Mouse (Mus musculus) liver, adult 2 months (tissue): ENCODE measurements at regions not wholly inside any gene's neighbourhood (a gene's known extent, or its start where the extent isn't known, plus 50 kb on each side); places are given as distances from the start of the nearest gene placed in this dataset.

ENCODE experiments used
- DNase-seq: peaks from one replicate; pipeline ENCODE4 v3.0.0-alpha.2; 2011; ENCODE audit warnings: low read depth, low spot score; ENCODE audit errors: extremely low read depth
- H3K27ac ChIP-seq: fragments of 200-500 bp; replicated peaks from 2 replicates; pipeline ENCODE4 v1.5.1; 2012; ENCODE audit warnings: low read depth, mild to moderate bottlenecking, control low read depth, inconsistent platforms, low read length; ENCODE audit not compliant: insufficient read depth
- H3K27me3 ChIP-seq: fragments of 200-500 bp; 2 replicates; pipeline ENCODE4 v1.6.1; 2012; ENCODE audit warnings: mild to moderate bottlenecking, moderate library complexity, low read length, inconsistent platforms; ENCODE audit not compliant: control insufficient read depth, insufficient read depth
- H3K36me3 ChIP-seq: fragments of 200-500 bp; 2 replicates; pipeline ENCODE4 v1.6.1; 2012; ENCODE audit warnings: low read length, inconsistent platforms; ENCODE audit not compliant: control insufficient read depth, insufficient read depth
- H3K4me1 ChIP-seq: fragments of 200-500 bp; 2 replicates; pipeline ENCODE4 v1.6.1; 2011; ENCODE audit warnings: low read length; ENCODE audit not compliant: control insufficient read depth, insufficient read depth
- H3K4me3 ChIP-seq: fragments of 200-500 bp; 2 replicates; pipeline ENCODE4 v1.5.1; 2011; ENCODE audit warnings: low read depth, mild to moderate bottlenecking, control low read depth, low read length, moderate library complexity; ENCODE audit not compliant: insufficient read depth
- H3K79me2 ChIP-seq: fragments of 200-500 bp; 2 replicates; pipeline ENCODE4 v1.6.1; 2012; ENCODE audit warnings: inconsistent platforms, mild to moderate bottlenecking, low read length, moderate library complexity; ENCODE audit not compliant: control insufficient read depth, insufficient read depth
- H3K9ac ChIP-seq: fragments of 200-500 bp; 2 replicates; pipeline ENCODE4 v1.6.1; 2012; ENCODE audit warnings: low read depth, mild to moderate bottlenecking, control low read depth, inconsistent platforms, low read length
- CTCF ChIP-seq: fragments of 200-500 bp; IDR thresholded peaks from 2 replicates; pipeline ENCODE4 v1.5.1; 2011; ENCODE audit warnings: low read depth, low read length, control low read depth
- POLR2A ChIP-seq: fragments of 200-500 bp; IDR thresholded peaks from 2 replicates; pipeline ENCODE4 v1.6.1; 2011; ENCODE audit warnings: low read length, control low read depth; ENCODE audit not compliant: insufficient read depth; ENCODE audit errors: extremely low read depth
- WGBS: fragments of 180-500 bp; shearing (Covaris S2); methylation state at CpG from one replicate; pipeline ENCODE4 v1.1.7; 2018; 5-methylcytosine and 5-hydroxymethylcytosine counted together

GRCm38 (mm10) chr10:66931505-66931904 is 164.4 kb upstream of the Jmjd1c start:
- DNase-seq: no peak

GRCm38 (mm10) chr10:66932544-66932943 is 163.4 kb upstream of the Jmjd1c start:
- Histone ChIP-seq H3K4me3 (no peak overlapping the region), H3K79me2 (no peaks in the 10 kb centered on the region), H3K27me3 (no peaks in the 10 kb centered on the region), H3K4me1 (peaks cover 9% of the 10 kb centered on the region), H3K36me3 (no peaks in the 10 kb centered on the region), H3K9ac (no peak overlapping the region), H3K27ac (no peak overlapping the region)
- DNase-seq: no peak
- 84% methylated on average over 6 of the region's 6 CpGs for WGBS
- TF ChIP-seq POLR2A: no peak
- TF ChIP-seq CTCF: no peak

More at GRCm38 (mm10) chr10:66931505-66931904, 164.4 kb upstream of the Jmjd1c start:
- TF ChIP-seq CTCF (no peak), POLR2A (no peak)
- WGBS: 78% methylated on average over 7 of the region's 7 CpGs
- H3K4me1 ChIP-seq: peaks cover 9% of the 10 kb centered on the region
- no peak overlapping the region for H3K4me3 ChIP-seq
- no peaks in the 10 kb centered on the region for H3K27me3 ChIP-seq
- no peak overlapping the region for H3K27ac ChIP-seq
- H3K9ac ChIP-seq: no peak overlapping the region
- H3K79me2 ChIP-seq: no peaks in the 10 kb centered on the region
- H3K36me3 ChIP-seq: no peaks in the 10 kb centered on the region

- DNase-seq: no peak
- TF ChIP-seq POLR2A (no peak), CTCF (no peak)
- Histone ChIP-seq H3K36me3 (no peaks in the 10 kb centered on the region), H3K4me3 (no peak overlapping the region), H3K27ac (no peak overlapping the region), H3K4me1 (peaks cover 5% of the 10 kb centered on the region; the same call in 1 of the 2 replicates), H3K27me3 (no peaks in the 10 kb centered on the region), H3K79me2 (no peaks in the 10 kb centered on the region), H3K9ac (no peak overlapping the region)
- 26% methylated on average over 7 of the region's 7 CpGs for WGBS
These were observed 162.2 kb upstream of the Jmjd1c start for GRCm38 (mm10) chr10:66933689-66934088.

GRCm38 (mm10) chr10:66935731-66936130 is 160.2 kb upstream of the Jmjd1c start:
- H3K27ac ChIP-seq: no peak overlapping the region
- H3K79me2 ChIP-seq: no peaks in the 10 kb centered on the region
- H3K4me1 ChIP-seq: peaks cover 2% of the 10 kb centered on the region; the same call in 1 of the 2 replicates
- TF ChIP-seq CTCF: no peak
- no peak for TF ChIP-seq POLR2A
- no peaks in the 10 kb centered on the region for H3K27me3 ChIP-seq
- WGBS: 86% methylated on average over 6 of the region's 6 CpGs
- H3K4me3 ChIP-seq: no peak overlapping the region
- H3K36me3 ChIP-seq: no peaks in the 10 kb centered on the region
- DNase-seq: no peak
- no peak overlapping the region for H3K9ac ChIP-seq

GRCm38 (mm10) chr10:66937116-66937515 is 158.8 kb upstream of the Jmjd1c start:
- TF ChIP-seq POLR2A (no peak), CTCF (no peak)
- no peak overlapping the region for H3K9ac ChIP-seq
- no peak overlapping the region for H3K4me3 ChIP-seq
- DNase-seq: no peak
- H3K27me3 ChIP-seq: no peaks in the 10 kb centered on the region
- H3K27ac ChIP-seq: no peak overlapping the region
- H3K79me2 ChIP-seq: no peaks in the 10 kb centered on the region
- no peaks in the 10 kb centered on the region for H3K36me3 ChIP-seq
- WGBS: 87% methylated on average over 13 of the region's 13 CpGs
- peaks cover 2% of the 10 kb centered on the region; the same call in 1 of the 2 replicates for H3K4me1 ChIP-seq

- no peaks in the 10 kb centered on the region for H3K36me3 ChIP-seq
- H3K4me1 ChIP-seq: no peaks in the 10 kb centered on the region
- DNase-seq: no peak
- no peak overlapping the region for H3K27ac ChIP-seq
- no peak overlapping the region for H3K4me3 ChIP-seq
- no peak overlapping the region for H3K9ac ChIP-seq
- WGBS: 89% methylated on average over 6 of the region's 6 CpGs
- no peaks in the 10 kb centered on the region for H3K27me3 ChIP-seq
- no peaks in the 10 kb centered on the region for H3K79me2 ChIP-seq
- no peak for TF ChIP-seq CTCF
- no peak for TF ChIP-seq POLR2A
These were observed 155.6 kb upstream of the Jmjd1c start for GRCm38 (mm10) chr10:66940368-66940767.
